Mouse (Mus musculus): Measurements from ENCODE around the gene Cdc42bpg. TPM values are rescaled to one million over a fixed set of nuclear protein-coding genes. Genes with fewer than 3 reads are reported as not detected.

Gene Cdc42bpg
- polyA plus RNA-seq, 1 experiment from 2014 or later = 0.40 TPM

DNA sequence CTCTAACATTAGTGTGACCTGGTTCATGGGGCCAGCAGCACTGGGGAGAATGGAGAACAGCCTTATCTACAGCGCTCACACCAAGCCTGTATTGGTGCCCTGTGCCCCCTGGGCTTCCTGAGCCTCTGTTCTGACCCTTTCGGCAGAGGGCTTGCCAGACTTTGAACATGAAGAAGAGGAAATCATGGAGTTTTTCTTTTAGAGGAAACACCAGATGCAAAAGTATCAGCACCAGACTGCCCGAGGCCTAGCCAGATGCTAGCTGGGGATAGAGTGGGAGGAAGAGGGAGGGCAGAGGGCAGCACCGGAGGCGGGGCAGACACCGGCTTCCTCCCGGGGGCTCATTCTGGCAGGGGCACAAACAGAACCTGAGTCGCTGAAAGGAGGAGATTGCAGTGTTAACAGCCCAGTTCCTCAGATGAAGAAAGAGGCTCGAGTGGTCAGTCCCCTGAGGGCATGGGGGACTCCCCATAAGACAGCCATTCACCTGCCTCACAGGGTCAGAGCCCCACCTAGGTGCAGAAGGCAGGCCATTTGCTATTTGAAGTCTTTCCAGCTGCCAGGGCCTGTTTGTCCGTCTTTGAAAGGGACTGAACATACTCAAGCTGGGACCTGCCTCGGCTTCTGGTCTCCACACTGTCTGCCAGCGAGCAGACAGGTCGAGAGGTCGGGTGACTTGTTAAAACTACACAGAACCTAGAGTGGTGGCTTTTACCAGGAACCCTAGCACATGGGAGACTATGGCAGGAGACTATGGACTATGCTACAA is 43.1 kb downstream of the Cdc42bpg start:
- Histone ChIP-seq H3K4me3 (no peak overlapping the region), H3K4me1 (no peaks in the 10 kb centered on the region), H3K36me3 (replicated peaks) (peaks cover 33% of the 10 kb centered on the region; the same call in 1 of the 2 replicates), H3K4me2 (no peak overlapping the region), H3K27me3 (replicated peaks) (no peaks in the 10 kb centered on the region), H3K9me3 (no peaks in the 10 kb centered on the region), H3K27ac (no peak overlapping the region), H3K9ac (no peak overlapping the region)
- WGBS = 52% methylated on average over 14 of the region's 14 CpGs
- ATAC-seq (replicated peaks) = no peak

DNA sequence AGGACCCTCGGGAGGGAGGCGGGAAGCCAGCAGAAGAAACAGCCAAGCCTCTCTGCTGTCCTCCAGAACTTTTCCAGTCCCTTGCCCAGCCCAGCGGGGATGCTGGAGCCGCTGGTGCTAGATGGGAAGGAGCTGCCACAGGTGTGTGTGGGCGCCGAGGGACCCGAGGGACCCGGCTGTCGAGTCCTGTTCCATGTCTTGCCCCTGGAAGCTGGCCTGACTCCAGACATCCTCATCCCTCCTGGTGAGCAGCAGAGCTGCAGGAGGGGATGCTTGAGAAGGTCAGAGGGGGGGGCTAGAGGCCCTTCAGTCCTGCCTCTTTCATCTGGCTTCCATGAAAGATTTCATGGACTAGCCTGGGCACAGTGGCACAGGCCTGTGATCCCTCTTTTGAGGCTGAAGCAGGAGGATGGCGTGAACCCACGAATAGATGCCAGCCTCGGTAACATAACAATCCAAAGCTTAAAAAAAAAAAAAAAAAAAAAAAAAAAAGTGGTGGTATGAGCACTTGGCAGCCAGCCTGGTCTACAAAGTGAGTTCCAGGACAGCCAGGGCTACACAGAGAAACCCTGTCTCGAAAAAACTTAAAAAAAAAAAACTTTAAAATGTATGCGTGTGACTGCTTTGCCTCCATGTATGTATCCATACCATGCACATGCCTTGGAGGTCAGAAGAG is 45.3 kb downstream of the Cdc42bpg start:
- ATAC-seq (replicated peaks) = no peak
- no peak overlapping the region for H3K27ac ChIP-seq
- no peaks in the 10 kb centered on the region for H3K9me3 ChIP-seq
- WGBS = 70% methylated on average over 14 of the region's 14 CpGs
- H3K4me3 ChIP-seq = no peak overlapping the region
- H3K4me2 ChIP-seq = no peak overlapping the region
- H3K4me1 ChIP-seq = no peaks in the 10 kb centered on the region
- no peaks in the 10 kb centered on the region for H3K27me3 ChIP-seq (replicated peaks)
- H3K36me3 ChIP-seq (replicated peaks) = peaks cover 21% of the 10 kb centered on the region; the same call in 1 of the 2 replicates
- no peak overlapping the region for H3K9ac ChIP-seq

DNA sequence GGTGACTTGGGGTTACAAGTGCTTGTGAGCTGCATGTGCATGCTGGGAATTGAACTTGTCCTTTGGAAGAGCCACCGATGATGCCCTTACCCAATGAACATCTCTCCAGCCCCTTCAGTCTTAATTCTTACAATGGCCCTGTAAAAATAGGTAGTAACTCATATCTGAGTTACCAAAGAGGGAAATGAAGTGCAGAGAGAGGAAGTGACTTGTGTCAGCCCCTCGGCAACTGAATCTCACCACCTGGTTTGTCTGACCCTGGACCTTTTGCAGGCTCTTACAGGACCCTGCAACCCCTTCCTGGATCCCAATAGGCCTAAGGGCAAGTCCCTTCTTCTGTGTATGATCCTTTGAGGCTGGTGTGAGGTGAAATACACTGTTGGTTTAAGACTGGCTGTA is 45.9 kb downstream of the Cdc42bpg start:
- Histone ChIP-seq H3K27me3 (replicated peaks) (no peaks in the 10 kb centered on the region), H3K4me2 (no peak overlapping the region), H3K27ac (no peak overlapping the region), H3K9me3 (no peaks in the 10 kb centered on the region), H3K36me3 (replicated peaks) (peaks cover 16% of the 10 kb centered on the region; the same call in 1 of the 2 replicates), H3K9ac (no peak overlapping the region), H3K4me3 (no peak overlapping the region), H3K4me1 (no peaks in the 10 kb centered on the region)
- ATAC-seq (replicated peaks) = no peak
- WGBS = 90% methylated on average over 2 of the region's 2 CpGs

DNA sequence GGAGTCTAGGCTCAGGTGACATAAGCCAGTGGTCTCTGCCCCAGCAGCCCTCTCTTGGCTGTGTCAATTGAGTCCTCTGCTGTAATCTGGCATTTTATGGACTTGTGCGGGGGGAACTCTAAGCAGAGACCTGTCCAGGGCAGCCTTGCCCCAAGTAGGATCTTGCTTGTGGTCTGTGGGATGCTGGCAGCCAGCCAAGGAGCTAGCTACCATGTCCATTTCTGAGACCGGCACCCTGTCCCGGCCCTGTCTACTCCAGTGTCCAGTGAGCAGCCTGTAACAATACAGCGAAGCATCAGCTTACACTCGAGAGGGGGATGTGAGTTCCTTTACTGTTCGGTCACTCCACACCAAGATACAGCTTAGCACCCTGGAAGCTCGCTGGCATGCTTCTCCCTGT is 47.8 kb downstream of the Cdc42bpg start:
- peak; percentile 16; the same call in 1 of the 2 replicates for ATAC-seq (replicated peaks)
- H3K27me3 ChIP-seq (replicated peaks) = no peaks in the 10 kb centered on the region
- H3K9ac ChIP-seq = no peak overlapping the region
- 81% methylated on average over 7 of the region's 7 CpGs for WGBS
- no peaks in the 10 kb centered on the region for H3K4me1 ChIP-seq
- H3K4me3 ChIP-seq = no peak overlapping the region
- H3K9me3 ChIP-seq = no peaks in the 10 kb centered on the region
- H3K36me3 ChIP-seq (replicated peaks) = 0 out of 2 replicates have a peak, but pooled peaks cover 10% of the 10 kb centered on the region
- no peak overlapping the region for H3K4me2 ChIP-seq
- H3K27ac ChIP-seq = no peak overlapping the region

DNA sequence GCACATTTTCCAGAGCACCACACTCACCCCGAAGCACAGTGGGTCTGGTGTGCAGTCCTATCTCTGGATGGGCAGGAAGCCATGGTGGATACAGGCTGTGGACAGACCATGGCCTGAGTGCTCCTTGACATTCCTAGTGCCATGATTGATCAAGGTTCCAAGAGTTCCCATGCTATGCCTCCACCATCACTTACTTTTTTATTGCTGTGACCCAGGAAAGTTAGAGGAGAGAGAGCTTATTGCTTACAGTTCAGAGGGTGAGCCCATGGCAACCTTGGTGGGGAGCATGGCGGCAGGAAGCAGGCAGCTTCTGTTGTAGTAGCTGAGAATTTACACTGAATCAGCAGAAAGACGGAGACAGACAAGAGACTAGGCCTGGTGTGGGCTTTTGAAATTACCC is 55.0 kb downstream of the Cdc42bpg start:
- H3K4me2 ChIP-seq = no peak overlapping the region
- no peaks in the 10 kb centered on the region for H3K27me3 ChIP-seq (replicated peaks)
- WGBS = 92% methylated on average over 3 of the region's 3 CpGs
- H3K27ac ChIP-seq = no peak overlapping the region
- ATAC-seq (replicated peaks) = no peak
- no peak overlapping the region for H3K4me3 ChIP-seq
- no peaks in the 10 kb centered on the region for H3K9me3 ChIP-seq
- H3K36me3 ChIP-seq (replicated peaks) = peaks cover 7% of the 10 kb centered on the region
- H3K4me1 ChIP-seq = peaks cover 21% of the 10 kb centered on the region
- no peak overlapping the region for H3K9ac ChIP-seq

DNA sequence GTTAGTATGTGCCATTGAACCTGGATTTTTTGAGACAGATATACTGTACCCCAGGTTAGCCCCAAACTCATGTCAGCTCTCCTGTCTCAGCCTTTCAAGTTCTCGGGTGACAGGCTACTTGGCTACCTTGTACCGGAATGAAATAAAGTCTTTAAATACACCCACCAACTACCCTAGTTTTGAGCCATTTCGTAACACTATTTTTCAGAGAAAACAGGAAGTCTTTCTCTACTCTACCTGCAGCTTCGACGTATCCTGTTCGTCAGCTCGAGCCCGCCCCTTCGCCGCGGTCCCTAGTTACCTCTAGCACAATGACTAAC is 56.8 kb downstream of the Cdc42bpg start:
- WGBS = under 1% methylated on average over 11 of the region's 11 CpGs
- no peaks in the 10 kb centered on the region for H3K9me3 ChIP-seq
- H3K36me3 ChIP-seq (replicated peaks) = peaks cover 20% of the 10 kb centered on the region
- H3K9ac ChIP-seq = peak overlapping the region; percentile 7
- H3K27me3 ChIP-seq (replicated peaks) = no peaks in the 10 kb centered on the region
- H3K27ac ChIP-seq = peak overlapping the region; percentile 99
- peak overlapping the region; percentile 88 for H3K4me2 ChIP-seq
- peaks cover 29% of the 10 kb centered on the region for H3K4me1 ChIP-seq
- peak overlapping the region; percentile 96 for H3K4me3 ChIP-seq
- ATAC-seq (replicated peaks) = no peak

DNA sequence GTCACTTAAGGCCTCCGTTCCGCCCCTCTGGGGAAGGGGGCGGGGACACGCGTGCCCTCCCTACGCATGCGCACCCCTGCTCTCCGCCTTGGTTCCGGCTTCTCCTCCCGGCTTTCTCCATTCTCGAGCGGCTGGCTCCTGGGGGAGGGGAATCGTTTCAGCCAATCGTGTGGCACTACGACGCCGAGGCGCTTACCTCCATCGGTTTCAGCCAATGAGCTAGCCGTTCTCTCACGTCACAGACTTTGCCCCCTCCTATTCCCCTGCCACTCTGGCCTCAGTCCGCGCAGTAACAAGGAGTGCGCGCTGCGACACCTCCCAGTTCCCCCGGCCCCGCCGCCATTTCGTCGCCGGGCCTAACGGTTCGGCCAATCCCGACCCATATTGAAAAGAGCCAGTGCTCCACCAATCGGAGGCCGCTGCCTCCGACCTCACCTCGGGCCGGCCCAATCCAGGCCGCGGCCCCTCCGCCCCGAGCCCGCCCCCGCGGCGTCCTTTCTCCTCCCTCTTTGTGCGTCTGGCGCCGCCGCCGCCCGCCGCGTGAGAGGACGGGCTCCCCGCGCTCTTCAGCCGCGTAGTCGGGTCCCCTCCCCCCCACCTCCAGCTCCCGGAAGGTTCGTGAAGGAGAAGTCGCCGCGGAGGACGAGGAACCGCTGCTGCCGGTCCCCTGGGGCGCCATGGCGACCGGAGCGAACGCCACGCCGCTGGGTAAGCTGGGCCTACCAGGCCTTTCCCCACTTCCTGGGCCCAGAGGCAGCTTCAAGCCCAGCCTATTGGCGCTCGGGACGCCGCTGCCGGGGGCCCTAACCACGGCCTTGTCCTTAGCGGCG is 57.4 kb downstream of the Cdc42bpg start, which contains the start of gene Sf1:
TSS of gene Sf1 (plus strand) at position 280 of the 830 bp plus-strand sequence.
- Histone ChIP-seq H3K27me3 (replicated peaks) (no peaks in the 10 kb centered on the region), H3K9ac (peak within 1 kb of the TSS; percentile 99), H3K9me3 (no peaks in the 10 kb centered on the region), H3K36me3 (replicated peaks) (peaks cover 25% of the 10 kb centered on the region), H3K4me2 (peak within 1 kb of the TSS; percentile 88), H3K4me3 (peak within 1 kb of the TSS; percentile 96), H3K4me1 (peaks cover 29% of the 10 kb centered on the region), H3K27ac (peak within 1 kb of the TSS; percentile 99)
- peak; percentile 99 for ATAC-seq (replicated peaks)
- under 1% methylated on average over 85 of the region's 85 CpGs for WGBS

DNA sequence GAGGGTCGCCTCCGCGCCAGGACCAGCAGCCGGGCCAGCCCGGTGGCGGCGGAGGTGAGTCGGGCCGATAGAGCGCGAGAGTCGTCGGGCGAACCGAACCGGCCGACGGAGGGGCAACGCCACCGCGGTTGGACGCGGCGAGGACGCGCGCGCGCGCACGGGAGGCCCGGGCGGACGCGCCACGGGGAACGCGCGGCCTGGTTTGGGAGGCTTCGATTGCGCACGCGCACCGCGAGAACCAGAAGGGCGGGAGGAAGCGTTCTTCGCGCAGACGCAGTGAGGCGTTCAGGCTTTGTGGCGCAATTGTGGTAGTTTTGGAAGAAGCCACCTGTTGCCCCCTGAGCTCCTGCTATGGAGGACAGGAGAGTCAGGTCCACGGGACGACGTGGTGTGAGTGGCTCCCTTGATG is 58.1 kb downstream of the Cdc42bpg start:
- no peaks in the 10 kb centered on the region for H3K27me3 ChIP-seq (replicated peaks)
- ATAC-seq (replicated peaks) = peak; percentile 0; the same call in 1 of the 2 replicates
- no peaks in the 10 kb centered on the region for H3K9me3 ChIP-seq
- WGBS = under 1% methylated on average over 55 of the region's 55 CpGs
- peaks cover 28% of the 10 kb centered on the region for H3K36me3 ChIP-seq (replicated peaks)
- peak overlapping the region; percentile 99 for H3K9ac ChIP-seq
- peak overlapping the region; percentile 99 for H3K27ac ChIP-seq
- H3K4me1 ChIP-seq = peaks cover 29% of the 10 kb centered on the region
- H3K4me2 ChIP-seq = peak overlapping the region; percentile 88
- H3K4me3 ChIP-seq = peak overlapping the region; percentile 96

DNA sequence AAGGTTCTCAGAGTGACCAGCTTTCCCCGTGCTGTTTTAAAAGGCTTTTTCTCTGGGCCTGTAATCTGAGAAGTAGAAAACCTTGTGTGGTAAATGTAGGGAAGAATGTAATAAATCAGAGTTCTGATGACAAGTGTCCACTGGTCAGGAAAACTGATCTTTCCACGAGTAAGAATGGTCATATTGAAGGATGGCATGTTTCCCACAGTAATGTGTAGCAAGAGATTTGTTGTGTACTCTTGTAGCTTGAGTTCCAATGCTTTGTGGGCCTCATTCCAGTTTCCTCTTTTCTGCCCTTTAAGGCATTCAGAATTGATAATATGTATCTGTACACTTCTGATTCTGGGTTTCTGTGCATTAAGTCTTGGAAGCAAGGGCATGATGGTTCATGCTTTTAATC is 58.6 kb downstream of the Cdc42bpg start:
- Histone ChIP-seq H3K27ac (no peak overlapping the region), H3K4me3 (peak overlapping the region; percentile 96), H3K27me3 (replicated peaks) (no peaks in the 10 kb centered on the region), H3K9ac (peak overlapping the region; percentile 99), H3K4me1 (peaks cover 29% of the 10 kb centered on the region), H3K4me2 (peak overlapping the region; percentile 88), H3K9me3 (no peaks in the 10 kb centered on the region), H3K36me3 (replicated peaks) (peaks cover 31% of the 10 kb centered on the region)
- 5% methylated on average over 2 of the region's 2 CpGs for WGBS
- no peak for ATAC-seq (replicated peaks)

DNA sequence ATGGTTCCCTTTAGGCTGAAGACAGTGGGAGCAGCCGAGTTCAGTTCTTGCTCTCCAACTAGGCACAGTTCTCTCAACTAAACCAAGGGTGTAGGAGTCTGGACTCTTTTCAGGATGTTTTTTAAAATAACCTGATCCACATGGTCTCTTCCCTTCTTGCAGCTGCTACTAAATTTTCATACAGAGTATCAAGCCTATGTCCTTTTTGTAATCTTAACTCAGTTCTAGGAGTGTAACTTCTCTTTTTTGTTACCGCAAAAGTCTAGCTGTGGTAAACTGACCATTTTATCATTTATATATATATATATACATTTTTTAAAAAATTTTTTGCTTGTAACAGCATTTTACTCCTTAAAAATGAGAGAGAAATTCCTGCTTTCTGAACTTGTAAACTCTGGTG is 63.9 kb downstream of the Cdc42bpg start:
- no peak overlapping the region for H3K4me2 ChIP-seq
- no peaks in the 10 kb centered on the region for H3K27me3 ChIP-seq (replicated peaks)
- H3K27ac ChIP-seq = no peak overlapping the region
- ATAC-seq (replicated peaks) = no peak
- H3K9me3 ChIP-seq = no peaks in the 10 kb centered on the region
- peaks cover 16% of the 10 kb centered on the region for H3K4me1 ChIP-seq
- 93% methylated on average over 2 of the region's 2 CpGs for WGBS
- H3K4me3 ChIP-seq = no peak overlapping the region
- peaks cover 77% of the 10 kb centered on the region for H3K36me3 ChIP-seq (replicated peaks)
- H3K9ac ChIP-seq = no peak overlapping the region

DNA sequence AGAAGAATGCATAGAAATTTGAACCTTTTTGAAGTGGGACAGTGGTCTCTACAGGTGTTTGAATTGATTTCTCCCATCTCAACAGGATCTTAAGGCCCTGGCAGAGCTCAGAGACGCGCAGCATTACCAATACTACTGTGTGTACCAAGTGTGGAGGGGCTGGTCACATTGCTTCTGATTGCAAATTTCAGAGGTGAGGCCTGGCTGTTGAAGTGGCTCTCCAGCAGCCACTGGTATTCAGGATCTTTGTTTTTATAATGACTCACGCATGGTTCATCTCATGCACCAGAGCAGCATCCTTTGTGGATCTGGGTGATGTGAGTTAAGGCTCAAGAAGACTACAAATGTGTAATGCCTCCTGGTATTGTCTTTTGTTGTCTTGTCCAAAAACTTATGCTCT is 66.2 kb downstream of the Cdc42bpg start:
- H3K4me2 ChIP-seq = no peak overlapping the region
- H3K4me3 ChIP-seq = no peak overlapping the region
- H3K36me3 ChIP-seq (replicated peaks) = peaks cover 81% of the 10 kb centered on the region
- WGBS = 91% methylated on average over 3 of the region's 3 CpGs
- peaks cover 5% of the 10 kb centered on the region; the same call in 1 of the 2 replicates for H3K4me1 ChIP-seq
- no peaks in the 10 kb centered on the region for H3K9me3 ChIP-seq
- no peak overlapping the region for H3K27ac ChIP-seq
- ATAC-seq (replicated peaks) = no peak
- H3K9ac ChIP-seq = no peak overlapping the region
- H3K27me3 ChIP-seq (replicated peaks) = no peaks in the 10 kb centered on the region

Measured in midbrain, embryonic 15.5 days (tissue).